Mouse (Mus musculus) cerebellum, adult 2 months (tissue): ENCODE measurements around the gene Vgll4. TPM values are rescaled to one million over a fixed set of nuclear protein-coding genes. Genes with fewer than 3 reads are reported as not detected.

Experiments
- DNase-seq, 2 experiments: peaks; one replicate each; pipeline ENCODE4 v3.0.0; 2021
- H3K27ac ChIP-seq: fragments of 200-500 bp; 2 replicates; pipeline ENCODE4 v1.5.1; 2012; ENCODE audit warnings: low read length, control low read depth, inconsistent platforms; ENCODE audit not compliant: insufficient read depth
- H3K27me3 ChIP-seq: fragments of 200-500 bp; 2 replicates; pipeline ENCODE4 v1.6.1; 2012; ENCODE audit warnings: inconsistent platforms, mild to moderate bottlenecking, low read length, moderate library complexity; ENCODE audit not compliant: control insufficient read depth, insufficient read depth
- H3K4me1 ChIP-seq: fragments of 200-500 bp; 2 replicates; pipeline ENCODE4 v1.6.1; 2011; ENCODE audit warnings: low read length; ENCODE audit not compliant: control insufficient read depth, insufficient read depth
- H3K4me3 ChIP-seq: fragments of 200-500 bp; replicated peaks from 2 replicates; pipeline ENCODE3; 2011; ENCODE audit warnings: mild to moderate bottlenecking, low read depth, low read length, control low read depth; ENCODE audit not compliant: insufficient read depth
- CTCF ChIP-seq: fragments of 200-500 bp; IDR thresholded peaks from 2 replicates; pipeline ENCODE4 v1.5.1; 2011; ENCODE audit warnings: low read depth, mild to moderate bottlenecking, control low read depth, low read length, moderate library complexity, borderline replicate concordance; ENCODE audit not compliant: insufficient read depth
- POLR2A ChIP-seq: fragments of 200-500 bp; IDR thresholded peaks from 2 replicates; pipeline ENCODE4 v1.6.1; 2011; ENCODE audit warnings: low read length, control low read depth, borderline replicate concordance; ENCODE audit not compliant: insufficient read depth
- WGBS: fragments of 180-500 bp; shearing (Covaris S2); methylation state at CpG from one replicate; pipeline ENCODE4 v1.1.7; 2018; 5-methylcytosine and 5-hydroxymethylcytosine counted together
- polyA plus RNA-seq: library from polyadenylated mRNA; depleted of rRNA; stranded (reverse); fragments of >200 nt; gene quantifications from 2 replicates; pipeline ENCODE4 v1.2.3, GENCODE M21; 2012

Vgll4 gene
- polyA plus RNA-seq, 1 experiment: 23.9 TPM

GRCm38 (mm10) chr6:114857996-114858721 lies 111.6 kb downstream of the Vgll4 start:
- WGBS: 88% methylated on average over 3 of the region's 3 CpGs
- TF ChIP-seq CTCF (no peak), POLR2A (no peak)
- H3K4me3 ChIP-seq: no peak overlapping the region
- DNase-seq: no peak
- peaks cover 18% of the 10 kb centered on the region for H3K4me1 ChIP-seq
- no peaks in the 10 kb centered on the region for H3K27me3 ChIP-seq
- no peak overlapping the region for H3K27ac ChIP-seq

GRCm38 (mm10) chr6:114856501-114856900 lies 113.3 kb downstream of the Vgll4 start:
- no peak overlapping the region for H3K4me3 ChIP-seq
- 94% methylated on average over 4 of the region's 4 CpGs for WGBS
- no peaks in the 10 kb centered on the region for H3K27me3 ChIP-seq
- no peak overlapping the region for H3K27ac ChIP-seq
- peaks cover 10% of the 10 kb centered on the region for H3K4me1 ChIP-seq
- DNase-seq: no peak
- TF ChIP-seq POLR2A: no peak
- no peak for TF ChIP-seq CTCF

DNA sequence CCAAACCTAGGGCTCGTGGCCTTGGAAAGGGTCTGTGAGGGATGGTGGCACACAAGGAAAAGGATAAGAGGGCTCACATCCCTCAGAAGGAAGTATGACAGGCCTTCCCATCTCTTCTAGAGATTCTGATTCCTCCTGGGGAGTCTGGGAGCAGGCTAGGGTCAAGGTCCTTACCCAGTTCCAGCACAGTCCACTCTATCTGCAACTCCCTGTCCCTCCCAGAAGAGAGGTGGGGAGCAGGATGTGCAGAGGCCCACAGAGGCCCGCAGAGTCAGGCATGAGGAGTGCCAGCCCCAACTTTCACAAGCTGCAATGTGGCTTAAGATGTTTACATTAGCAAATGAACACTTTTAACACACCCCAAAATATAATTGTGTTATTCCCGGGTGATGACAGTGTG lies 114.2 kb downstream of the Vgll4 start:
- TF ChIP-seq POLR2A (no peak), CTCF (no peak)

DNA sequence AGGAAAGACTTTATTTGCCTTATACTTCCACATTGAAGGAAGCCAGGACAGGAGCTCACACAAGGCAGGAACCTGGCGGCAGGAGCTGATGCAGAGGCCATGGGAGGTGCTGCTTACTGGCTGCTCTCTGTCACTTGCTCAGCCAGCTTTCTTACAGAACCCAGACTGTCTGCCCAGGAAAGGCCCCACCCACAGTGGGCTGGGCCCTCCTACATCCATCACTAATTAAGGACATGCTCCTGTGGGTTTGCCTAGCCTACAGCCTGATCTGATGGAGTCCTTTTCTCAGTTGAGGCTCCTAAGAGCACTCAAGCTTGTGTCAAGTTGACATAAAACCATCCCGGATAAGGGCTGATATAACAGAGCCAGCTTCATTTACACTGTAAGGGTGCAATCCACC lies 115.4 kb downstream of the Vgll4 start:
- no peaks in the 10 kb centered on the region for H3K4me1 ChIP-seq
- H3K27ac ChIP-seq: no peak overlapping the region
- no peak for DNase-seq
- 68% methylated on average over 2 of the region's 2 CpGs for WGBS
- H3K27me3 ChIP-seq: no peaks in the 10 kb centered on the region
- no peak for TF ChIP-seq POLR2A
- no peak for TF ChIP-seq CTCF
- H3K4me3 ChIP-seq: no peak overlapping the region

More for the DNA sequence above, 114.2 kb downstream of the Vgll4 start:
- H3K4me1 ChIP-seq: peaks cover 2% of the 10 kb centered on the region; the same call in 1 of the 2 replicates
- 73% methylated on average over 3 of the region's 3 CpGs for WGBS
- no peak for DNase-seq
- H3K4me3 ChIP-seq: no peak overlapping the region
- no peak overlapping the region for H3K27ac ChIP-seq
- H3K27me3 ChIP-seq: no peaks in the 10 kb centered on the region

- TF ChIP-seq CTCF: no peak
- no peak for TF ChIP-seq POLR2A
- no peak for DNase-seq
- no peak overlapping the region for H3K27ac ChIP-seq
- H3K4me3 ChIP-seq: no peak overlapping the region
- WGBS: 90% methylated on average over 3 of the region's 3 CpGs
- H3K4me1 ChIP-seq: no peaks in the 10 kb centered on the region
- H3K27me3 ChIP-seq: no peaks in the 10 kb centered on the region
Measured at GRCm38 (mm10) chr6:114852739-114853138, 117.1 kb downstream of the Vgll4 start.

DNA sequence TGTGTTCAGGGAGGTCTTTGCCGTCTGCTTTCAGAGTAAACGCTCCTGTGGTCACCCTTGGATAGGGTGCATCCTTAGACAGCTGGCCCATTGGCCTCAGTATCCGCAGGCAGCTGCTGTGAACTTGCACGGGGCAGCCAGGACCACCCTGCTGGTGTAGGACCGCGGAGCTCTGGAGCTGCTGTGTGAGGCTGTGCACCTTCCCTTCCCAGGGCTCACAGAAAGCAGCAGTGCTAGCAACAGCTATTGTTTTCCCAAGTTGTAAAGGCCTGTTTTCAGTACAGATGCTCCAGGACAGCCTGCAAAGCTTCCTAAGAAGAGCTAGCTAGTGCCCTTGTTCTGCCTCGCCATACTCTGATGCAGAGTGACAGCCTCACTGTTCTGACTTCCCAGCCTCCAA lies 118.1 kb downstream of the Vgll4 start:
- TF ChIP-seq POLR2A: no peak
- no peak for TF ChIP-seq CTCF
- Histone ChIP-seq H3K27me3 (no peaks in the 10 kb centered on the region), H3K4me3 (no peak overlapping the region), H3K27ac (no peak overlapping the region), H3K4me1 (no peaks in the 10 kb centered on the region)
- WGBS: 49% methylated on average over 7 of the region's 7 CpGs
- no peak for DNase-seq

DNA sequence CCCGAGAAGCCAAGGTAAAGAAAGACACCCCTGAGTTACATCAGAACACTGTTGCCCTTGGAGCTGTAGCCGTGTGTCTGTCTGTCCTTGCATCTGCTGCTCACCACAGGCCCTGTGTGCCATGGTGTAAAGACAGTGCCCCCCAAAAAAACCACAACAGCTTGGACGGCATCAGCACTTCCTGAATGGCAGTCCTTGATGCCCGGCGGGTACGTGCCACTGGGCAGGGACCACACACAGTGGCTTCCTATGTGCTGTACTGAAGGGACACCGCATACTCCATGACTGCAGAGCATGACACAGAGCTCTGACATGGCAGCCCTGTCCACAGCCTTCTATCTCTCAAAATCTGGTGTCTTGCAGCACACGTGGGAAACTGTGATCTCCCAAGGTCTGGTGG lies 120.0 kb downstream of the Vgll4 start:
- WGBS: 72% methylated on average over 8 of the region's 8 CpGs
- no peaks in the 10 kb centered on the region for H3K4me1 ChIP-seq
- H3K4me3 ChIP-seq: no peak overlapping the region

GRCm38 (mm10) chr6:114848761-114849160 lies 121.0 kb downstream of the Vgll4 start:
- Histone ChIP-seq H3K4me1 (no peaks in the 10 kb centered on the region), H3K27me3 (no peaks in the 10 kb centered on the region), H3K27ac (no peak overlapping the region), H3K4me3 (no peak overlapping the region)
- no peak for DNase-seq
- WGBS: 85% methylated on average over 7 of the region's 7 CpGs
- TF ChIP-seq CTCF: no peak
- no peak for TF ChIP-seq POLR2A

More for the DNA sequence above, 120.0 kb downstream of the Vgll4 start:
- Histone ChIP-seq H3K27ac (no peak overlapping the region), H3K27me3 (no peaks in the 10 kb centered on the region)
- DNase-seq: no peak
- no peak for TF ChIP-seq POLR2A
- TF ChIP-seq CTCF: no peak
